23 mouse cellular contexts compared by ENCODE assay signal in the genomic region with DNA sequence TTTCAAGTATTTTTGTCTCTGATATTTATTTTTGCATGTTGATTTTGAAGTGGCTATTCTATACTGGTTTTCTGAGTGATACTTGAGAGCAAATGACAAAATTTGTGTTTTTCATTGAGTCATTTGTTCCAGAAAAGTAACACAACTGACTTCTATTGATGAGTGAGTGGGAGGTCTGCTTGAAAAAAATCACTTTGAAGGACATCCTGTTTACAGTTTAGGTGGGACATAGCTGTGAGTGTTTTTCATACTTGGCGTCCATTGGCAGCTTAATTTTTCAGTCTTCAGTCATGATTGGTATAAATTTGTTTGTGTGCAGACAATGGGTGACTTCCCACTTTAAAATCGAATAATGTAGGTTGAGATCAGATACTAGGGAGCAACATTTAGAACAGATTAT. TPM values are rescaled to one million over a fixed set of nuclear protein-coding genes. Genes with fewer than 3 reads are reported as not detected.
DNase-seq lines count a peak whose midpoint lies in the region; ATAC-seq and TF ChIP-seq lines count a peak whose summit lies in the region.
"Had no signal": no experiment of that assay in that cellular context is flagged by ENCODE, and none has a peak within 500 bp of the region (broad histone marks: within the 10 kb centered on the region; RNA-seq: fewer than 3 reads in every experiment).

No protein-coding gene starts in this region.

- H3K9me3 ChIP-seq in intestine, embryonic 16.5 days (ENCODE audit: control insufficient read depth, low read length), result no peaks in the 10 kb centered on the region
- H3K9me3 ChIP-seq in intestine, postnatal 0 days (ENCODE audit: control insufficient read depth), result no peaks in the 10 kb centered on the region
- H3K9me3 ChIP-seq in lung, embryonic 16.5 days (ENCODE audit: control insufficient read depth, low read length), result no peaks in the 10 kb centered on the region
- H3K9me3 ChIP-seq: forebrain, embryonic 13.5 days; hindbrain, embryonic 15.5 days; liver, embryonic 13.5 days; neural tube, embryonic 15.5 days; stomach, embryonic 15.5 days had no signal

- DNase-seq in lung, adult 18-20 months, result no peak
- peak; percentile 36 for DNase-seq in naive thymus-derived CD4-positive, alpha-beta T cell, adult 2 months (ENCODE audit: low read depth)
- no peak for DNase-seq in testis, postnatal 10 days (ENCODE audit: low spot score)
- DNase-seq: adrenal gland, postnatal 36 days; cerebellum, adult 9-10 months; gastrocnemius, postnatal 10 days; kidney, adult 8-10 months; kidney, postnatal 14 days; liver, embryonic 13.5 days; midbrain, embryonic 14.5 days; right cerebral cortex, adult 18-20 months; right cerebral cortex, postnatal 4 days; thymus, adult 18-20 months; thymus, postnatal 36 days had no signal

- no peak for ATAC-seq in intestine, embryonic 16.5 days
- ATAC-seq in intestine, postnatal 0 days, result no peak
- ATAC-seq in lung, embryonic 16.5 days (ENCODE audit: low read depth), result no peak
- ATAC-seq in activated CD4-positive, CD25-positive, alpha-beta regulatory T cell, adult 4 months, result peak; percentile 75
- ATAC-seq: forebrain, embryonic 13.5 days had no signal

- no peak overlapping the region for H3K4me3 ChIP-seq in intestine, embryonic 16.5 days (ENCODE audit: low read length)
- H3K4me3 ChIP-seq in intestine, postnatal 0 days (ENCODE audit: low read depth, low read length), result no peak overlapping the region
- H3K4me3 ChIP-seq in lung, embryonic 16.5 days (ENCODE audit: low read length), result no peak overlapping the region
- H3K4me3 ChIP-seq: forebrain, embryonic 13.5 days; hindbrain, embryonic 15.5 days; layer of hippocampus, adult 2 months; liver, embryonic 13.5 days; neural tube, embryonic 15.5 days; stomach, embryonic 15.5 days had no signal

- TF ChIP-seq CTCF in intestine, postnatal 0 days (IDR thresholded peaks at IDR 0.05; ENCODE audit: low read depth), result no peak

- no peak overlapping the region for H3K4me2 ChIP-seq in intestine, embryonic 16.5 days (ENCODE audit: low read depth, low read length)
- no peak overlapping the region for H3K4me2 ChIP-seq in intestine, postnatal 0 days (replicated peaks; ENCODE audit: low read depth)
- no peak overlapping the region for H3K4me2 ChIP-seq in lung, embryonic 16.5 days (ENCODE audit: low read depth, low read length)
- H3K4me2 ChIP-seq: forebrain, embryonic 13.5 days; hindbrain, embryonic 15.5 days; liver, embryonic 13.5 days; neural tube, embryonic 15.5 days had no signal

- no peak overlapping the region for H3K9ac ChIP-seq in intestine, embryonic 16.5 days (ENCODE audit: low read depth, low read length)
- H3K9ac ChIP-seq in intestine, postnatal 0 days (ENCODE audit: low read depth, low read length), result no peak overlapping the region
- H3K9ac ChIP-seq in lung, embryonic 16.5 days (ENCODE audit: low read length), result no peak overlapping the region
- H3K9ac ChIP-seq: forebrain, embryonic 13.5 days; hindbrain, embryonic 15.5 days; liver, embryonic 13.5 days; neural tube, embryonic 15.5 days; stomach, embryonic 15.5 days had no signal

- WGBS in intestine, embryonic 16.5 days, result 51% methylated on average over 2 of the region's 2 CpGs
- WGBS in intestine, postnatal 0 days, result 40% methylated on average over 2 of the region's 2 CpGs
- 45% methylated on average over 2 of the region's 2 CpGs for WGBS in lung, embryonic 16.5 days

- H3K27ac ChIP-seq in intestine, embryonic 16.5 days (ENCODE audit: low read length), result 0 out of 2 replicates have a peak overlapping the region, but pooled peaks have one; percentile 66
- H3K27ac ChIP-seq in intestine, postnatal 0 days (ENCODE audit: low read depth, low read length), result no peak overlapping the region
- H3K27ac ChIP-seq in lung, embryonic 16.5 days (ENCODE audit: low read length), result peak overlapping the region; percentile 62; the same call in 1 of the 2 replicates
- H3K27ac ChIP-seq: forebrain, embryonic 13.5 days; hindbrain, embryonic 15.5 days had no signal

- peaks cover 43% of the 10 kb centered on the region for H3K4me1 ChIP-seq in intestine, embryonic 16.5 days (ENCODE audit: control insufficient read depth, insufficient read depth, low read length)
- peaks cover 10% of the 10 kb centered on the region for H3K4me1 ChIP-seq in intestine, postnatal 0 days (replicated peaks; ENCODE audit: control insufficient read depth, insufficient read depth, low read length)
- H3K4me1 ChIP-seq in lung, embryonic 16.5 days (replicated peaks; ENCODE audit: control insufficient read depth, insufficient read depth, low read length), result peaks cover 40% of the 10 kb centered on the region

- no peaks in the 10 kb centered on the region for H3K36me3 ChIP-seq in intestine, embryonic 16.5 days (ENCODE audit: control insufficient read depth, insufficient read depth, low read length)
- no peaks in the 10 kb centered on the region for H3K36me3 ChIP-seq in intestine, postnatal 0 days (ENCODE audit: control insufficient read depth, insufficient read depth)
- H3K36me3 ChIP-seq in lung, embryonic 16.5 days (ENCODE audit: control insufficient read depth, insufficient read depth, low read length), result no peaks in the 10 kb centered on the region
- H3K36me3 ChIP-seq: hindbrain, embryonic 15.5 days; liver, embryonic 13.5 days; neural tube, embryonic 15.5 days; stomach, embryonic 15.5 days had no signal

- H3K27me3 ChIP-seq in intestine, embryonic 16.5 days (replicated peaks; ENCODE audit: control insufficient read depth, insufficient read depth, low read length), result no peaks in the 10 kb centered on the region
- H3K27me3 ChIP-seq in intestine, postnatal 0 days (replicated peaks; ENCODE audit: control insufficient read depth, insufficient read depth, low read length), result no peaks in the 10 kb centered on the region
- H3K27me3 ChIP-seq in lung, embryonic 16.5 days (ENCODE audit: control insufficient read depth, insufficient read depth, low read depth, low read length), result no peaks in the 10 kb centered on the region
- H3K27me3 ChIP-seq: forebrain, embryonic 13.5 days; hindbrain, embryonic 15.5 days; liver, embryonic 13.5 days; neural tube, embryonic 15.5 days; stomach, embryonic 15.5 days had no signal

RNA-seq across cellular contexts. Expression of a gene that starts 14.4 kb away (rescaled TPM):
- 26.3 and 28.8 TPM in 2 replicates for polyA plus RNA-seq in intestine, embryonic 16.5 days (2015; fragmentation: Nextera tagmentation; extraction: Ambion mirVana)
- polyA plus RNA-seq in intestine, postnatal 0 days (2015; fragmentation: Nextera tagmentation; extraction: Ambion mirVana), result 13.2 and 15.0 TPM in 2 replicates
- 28.4 and 28.6 TPM in 2 replicates for polyA plus RNA-seq in lung, embryonic 16.5 days (2015; fragmentation: Nextera tagmentation; extraction: Ambion mirVana)
- 10 to 100 TPM; 14.0 to 15.2 TPM for polyA plus RNA-seq in activated CD4-positive, CD25-positive, alpha-beta regulatory T cell, adult 4 months (2017; shearing (Covaris generic))
